Mouse (Mus musculus): Measurements from ENCODE around the gene Nsd2.
"Not testable (repeated sequence)": the region's sequence is repeated elsewhere in the genome, so short reads cannot be mapped to it uniquely, and the experiment has no call there.

Gene Nsd2

DNA sequence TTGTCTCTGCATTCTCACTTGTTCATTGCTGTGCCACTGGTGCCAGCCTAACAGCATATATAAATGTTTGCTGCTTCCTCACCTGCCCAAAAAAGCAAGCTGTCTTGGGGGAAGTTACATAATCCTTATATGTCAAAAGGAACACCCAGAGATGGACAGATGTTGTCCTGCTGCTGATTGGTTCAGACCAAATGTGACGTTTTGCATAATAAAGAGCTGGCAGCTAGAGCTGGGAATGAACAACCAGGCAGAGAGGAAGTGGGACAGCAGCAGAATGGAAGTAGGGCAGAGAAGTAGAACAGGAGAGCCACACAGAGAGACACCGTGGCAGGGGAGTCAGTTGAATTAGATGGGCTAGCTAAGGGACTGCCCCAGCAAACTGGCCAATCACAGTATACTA, 111.9 kb downstream of the Nsd2 start:
- DNase-seq (ENCODE audit: low read depth, low spot score) = no peak

DNA sequence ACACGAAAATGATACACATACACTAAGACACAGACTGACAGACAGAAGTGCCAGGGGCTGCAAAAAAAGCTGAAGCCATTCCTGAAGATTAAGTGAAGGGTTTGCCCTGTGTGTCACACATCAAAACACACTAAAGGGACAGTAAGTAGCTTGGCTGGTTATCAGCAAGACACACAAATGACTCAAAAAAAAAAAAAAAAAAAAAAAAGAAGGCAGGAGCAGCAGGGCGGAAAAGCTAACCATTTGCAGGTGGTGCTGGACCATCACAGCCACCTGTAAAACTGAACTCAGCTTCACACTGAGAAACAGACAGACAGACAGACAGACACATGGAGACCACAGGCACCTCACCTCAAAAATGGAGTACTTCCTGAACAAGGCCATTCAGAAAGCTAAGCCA, 113.6 kb downstream of the Nsd2 start:
- peak; percentile 16 for DNase-seq (ENCODE audit: low read depth, low spot score)

DNA sequence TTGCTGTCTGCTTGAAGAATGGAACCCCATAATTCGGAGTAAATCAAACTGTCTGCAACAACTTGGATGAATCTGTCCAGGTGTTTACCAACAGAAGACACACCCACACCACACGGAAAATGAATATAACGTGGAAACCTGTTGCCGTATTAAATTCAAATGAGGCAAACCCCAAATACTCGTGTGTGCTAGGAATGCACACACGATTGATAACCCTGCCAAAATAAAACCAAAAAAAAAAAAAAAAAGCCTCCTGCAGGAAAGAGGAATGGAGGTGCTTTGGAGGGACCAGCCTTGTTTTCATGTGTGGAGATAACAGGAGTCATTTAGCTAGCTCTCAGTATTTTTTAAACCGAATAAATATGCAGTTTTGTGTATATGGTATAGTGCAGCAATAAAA, 114.4 kb downstream of the Nsd2 start:
- DNase-seq (ENCODE audit: low read depth, low spot score) = no peak

DNA sequence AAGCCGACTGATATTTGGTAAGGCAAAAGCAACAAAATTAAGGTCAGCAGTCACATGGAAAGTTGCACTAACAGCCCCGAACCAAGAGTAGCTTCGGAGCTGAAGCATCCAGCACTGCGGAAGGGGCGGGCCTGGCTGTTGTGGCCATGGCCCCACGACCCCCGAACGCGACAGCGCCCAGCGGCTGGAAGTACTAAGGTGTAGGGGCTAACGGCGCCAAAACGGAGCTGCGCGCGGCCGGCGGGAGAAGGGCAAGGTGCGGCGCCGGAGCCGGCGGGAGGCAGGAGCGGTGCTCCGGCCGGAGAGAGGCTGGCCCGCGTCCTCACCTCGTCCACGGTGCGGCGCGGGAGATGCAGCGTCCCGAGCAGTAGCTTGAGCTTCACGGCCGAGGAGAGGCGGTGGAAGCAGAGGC, 115.2 kb downstream of the Nsd2 start:
- DNase-seq (ENCODE audit: low read depth, low spot score) = no peak

DNA sequence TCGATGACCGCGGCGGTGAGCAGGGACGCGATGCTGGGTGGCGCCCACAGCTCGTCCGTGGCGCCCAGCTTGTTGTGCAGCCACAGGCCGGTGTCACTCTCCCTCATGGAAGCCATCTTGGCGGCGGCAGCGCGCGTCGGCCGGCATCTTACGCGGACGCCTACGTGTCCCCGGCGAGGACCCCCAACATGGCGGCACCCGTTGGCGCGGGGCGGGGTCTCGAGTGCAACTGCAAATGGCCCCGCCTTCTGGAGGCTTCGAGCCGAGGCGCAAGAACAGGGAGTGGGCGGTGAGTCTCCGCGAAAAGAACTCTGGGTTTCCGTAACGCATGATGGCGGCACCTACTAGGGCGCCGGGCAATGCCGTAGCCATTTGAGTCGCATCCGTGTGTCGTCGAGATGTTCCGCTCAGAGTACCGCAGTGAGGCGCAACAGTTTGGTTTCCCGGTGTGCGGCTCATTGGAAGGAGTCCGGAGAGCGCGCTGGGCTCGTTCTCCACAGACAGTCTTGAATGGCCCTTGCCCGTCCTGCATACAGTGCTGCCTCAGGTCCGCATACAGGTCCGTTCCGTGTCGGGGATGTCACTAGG, 115.7 kb downstream of the Nsd2 start, which contains the start of gene Nelfa:
Gene Nelfa (minus strand): TSS at position 294 of the 588 bp plus-strand sequence.
- DNase-seq (ENCODE audit: low read depth, low spot score) = peak; percentile 99

DNA sequence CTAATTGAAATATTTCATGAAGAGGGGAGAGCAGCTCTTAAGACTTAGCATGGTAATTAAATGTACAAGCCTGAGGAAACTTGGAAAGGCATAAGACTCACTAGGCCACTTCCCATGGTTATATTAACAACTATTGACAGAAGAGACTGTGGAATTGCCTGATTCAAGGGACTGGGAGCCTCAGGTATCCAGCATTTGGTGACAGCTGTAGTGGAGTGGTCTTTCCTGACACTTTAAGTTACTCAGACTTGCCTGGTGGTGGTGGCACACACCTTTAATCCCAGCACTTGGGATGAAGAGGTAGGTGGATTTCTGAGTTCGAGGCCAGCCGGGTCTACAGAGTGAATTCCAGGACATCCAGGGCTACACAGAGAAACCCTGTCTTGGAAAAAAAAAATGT, 116.7 kb downstream of the Nsd2 start:
- DNase-seq (ENCODE audit: low read depth, low spot score) = no peak

DNA sequence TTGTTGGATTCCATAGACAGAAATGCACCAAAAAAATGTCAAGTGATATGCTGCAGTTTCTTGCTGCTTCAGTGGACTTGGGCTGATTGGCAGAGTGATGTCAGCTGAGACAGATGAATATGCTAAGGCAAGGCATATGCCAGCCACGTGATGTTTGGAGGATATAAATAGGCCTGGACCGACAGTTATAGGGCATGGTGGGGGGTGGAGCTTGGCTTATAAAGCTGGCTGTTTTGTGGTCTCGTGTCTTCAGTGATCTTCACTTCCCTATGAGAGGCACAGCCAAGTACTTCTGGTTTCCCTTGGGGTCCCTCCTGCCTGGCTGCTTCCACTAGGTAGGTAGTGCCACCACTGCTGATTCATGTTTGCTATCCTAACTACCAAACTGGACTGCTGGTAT, 117.9 kb downstream of the Nsd2 start:
- DNase-seq (ENCODE audit: low read depth, low spot score) = no peak

DNA sequence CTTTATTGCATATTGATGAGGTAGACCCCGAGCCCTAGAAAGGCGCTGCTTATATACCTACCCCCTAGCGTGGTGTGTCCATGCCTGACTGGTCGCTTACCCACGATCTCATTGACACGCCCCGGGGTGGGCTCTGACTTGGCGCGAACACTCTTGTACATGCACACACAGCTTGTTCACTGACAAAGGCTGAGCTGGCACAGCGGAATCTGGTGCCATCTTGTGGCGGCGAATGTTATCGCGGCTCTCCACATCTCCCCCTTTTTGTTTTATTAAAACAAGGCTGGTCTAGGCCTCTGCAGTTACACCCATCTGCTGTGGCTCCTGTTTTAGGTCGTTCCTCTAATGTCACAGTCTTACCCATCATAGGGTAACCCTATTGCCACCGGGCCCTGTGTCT, 126.5 kb downstream of the Nsd2 start:
- not testable (repeated sequence) for DNase-seq (ENCODE audit: low read depth, low spot score)

Data from CD4-positive helper T cell, adult 2 months (primary cell).